Mouse (Mus musculus): ENCODE measurements at regions not wholly inside any gene's neighbourhood (a gene's known extent, or its start where the extent isn't known, plus 50 kb on each side); places are given as distances from the start of the nearest gene placed in this dataset.
"Not testable (repeated sequence)": the region's sequence is repeated elsewhere in the genome, so short reads cannot be mapped to it uniquely, and the experiment has no call there.

DNA sequence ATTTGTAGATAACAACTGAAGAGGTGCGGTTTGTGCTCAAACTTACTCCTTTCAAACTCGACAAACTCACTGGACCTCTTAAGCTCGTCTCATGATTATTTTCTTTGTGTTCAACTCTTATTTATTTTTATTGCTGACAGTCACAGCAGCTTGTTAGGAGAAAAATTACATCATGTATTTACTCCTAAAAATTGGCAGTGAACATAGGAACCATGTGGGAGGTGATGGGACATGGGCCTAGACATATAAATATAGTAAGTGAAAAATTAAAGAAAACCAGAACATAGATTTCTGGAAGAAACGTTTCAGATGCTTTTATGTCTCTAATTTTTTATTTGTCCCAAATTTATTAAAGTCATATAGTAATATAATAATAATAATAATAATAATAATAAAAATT, 108.2 kb upstream of the Mpdz start:
- ATAC-seq: no peak
- Histone ChIP-seq H3K36me3 (ENCODE audit: poor library complexity, severe bottlenecking) (no peaks in the 10 kb centered on the region), H3K4me1 (no peaks in the 10 kb centered on the region), H3K27me3 (no peaks in the 10 kb centered on the region), H3K4me2 (no peak overlapping the region), H3K4me3 (no peak overlapping the region), H3K9ac (no peak overlapping the region), H3K27ac (no peak overlapping the region), H3K9me3 (replicated peaks) (no peaks in the 10 kb centered on the region)
- whole genome bisulfite sequencing: 80% methylated on average over 4 of the region's 4 CpGs

DNA sequence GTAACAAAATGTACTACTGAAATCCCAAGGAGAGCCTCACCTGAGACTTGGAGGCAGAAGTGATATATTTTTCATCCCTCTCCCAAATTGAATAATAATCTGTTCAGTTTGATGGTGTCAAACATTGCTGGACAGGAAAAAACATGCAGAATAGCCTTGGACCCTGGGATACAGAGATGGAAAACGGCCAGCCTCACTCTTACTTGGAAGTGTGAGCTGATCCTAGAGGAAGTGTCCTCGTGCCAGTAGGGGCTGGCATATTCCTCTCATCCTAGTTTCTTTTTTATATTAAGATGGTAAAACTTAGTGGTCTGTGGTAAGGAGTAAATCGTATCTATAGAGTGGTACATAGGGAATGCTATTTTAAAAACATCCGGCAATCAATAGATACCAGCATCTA, 107.6 kb upstream of the Mpdz start:
- Histone ChIP-seq H3K27ac (no peak overlapping the region), H3K36me3 (ENCODE audit: poor library complexity, severe bottlenecking) (no peaks in the 10 kb centered on the region), H3K9me3 (replicated peaks) (no peaks in the 10 kb centered on the region), H3K4me2 (no peak overlapping the region), H3K4me1 (no peaks in the 10 kb centered on the region), H3K27me3 (no peaks in the 10 kb centered on the region), H3K4me3 (no peak overlapping the region), H3K9ac (no peak overlapping the region)
- no peak for ATAC-seq
- 88% methylated on average over 4 of the region's 4 CpGs for WGBS

DNA sequence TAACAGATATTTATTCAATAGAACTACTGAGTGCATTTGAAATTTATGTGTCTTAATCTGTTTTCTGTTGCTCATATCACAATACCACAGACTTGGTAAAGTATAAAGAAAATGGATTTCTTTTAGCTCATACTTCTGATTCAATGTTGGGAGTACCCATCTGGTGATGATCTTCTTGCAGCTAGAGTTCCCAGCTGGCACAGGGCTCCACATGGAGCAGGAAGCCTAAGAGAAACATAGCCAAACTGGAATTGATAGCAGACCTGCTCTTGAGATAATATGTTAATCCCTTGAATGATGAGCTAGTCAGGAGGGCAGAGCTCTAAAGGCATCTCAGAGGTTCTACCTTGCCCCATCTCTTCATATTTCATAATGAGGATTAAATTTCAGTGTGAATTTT, 97.9 kb upstream of the Mpdz start:
- Histone ChIP-seq H3K4me2 (no peak overlapping the region), H3K4me1 (no peaks in the 10 kb centered on the region), H3K27ac (no peak overlapping the region), H3K27me3 (no peaks in the 10 kb centered on the region), H3K36me3 (ENCODE audit: poor library complexity, severe bottlenecking) (no peaks in the 10 kb centered on the region), H3K9ac (no peak overlapping the region), H3K4me3 (no peak overlapping the region), H3K9me3 (replicated peaks) (no peaks in the 10 kb centered on the region)
- ATAC-seq: no peak

DNA sequence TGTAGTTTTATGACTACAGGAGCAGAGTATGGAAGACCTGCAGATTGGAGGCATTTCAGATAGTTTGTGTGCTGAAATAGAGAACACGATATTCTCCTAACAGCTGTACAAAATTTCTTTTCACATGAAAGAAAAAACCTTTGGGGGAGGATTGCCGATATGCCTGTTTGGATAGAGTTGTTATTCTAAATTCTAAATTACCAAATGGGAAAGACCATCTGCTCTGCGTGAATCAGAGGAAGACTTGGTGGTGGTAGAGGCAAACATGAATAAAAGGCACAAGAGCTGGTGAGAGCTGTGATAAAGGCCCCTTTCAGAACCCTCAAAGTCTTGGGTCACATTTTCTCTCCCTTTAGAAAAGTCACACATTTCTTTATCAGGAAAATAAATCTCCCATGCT, 96.9 kb upstream of the Mpdz start:
- Histone ChIP-seq H3K36me3 (ENCODE audit: poor library complexity, severe bottlenecking) (no peaks in the 10 kb centered on the region), H3K27me3 (no peaks in the 10 kb centered on the region), H3K9ac (no peak overlapping the region), H3K4me1 (no peaks in the 10 kb centered on the region), H3K9me3 (replicated peaks) (no peaks in the 10 kb centered on the region), H3K4me3 (no peak overlapping the region), H3K4me2 (no peak overlapping the region), H3K27ac (no peak overlapping the region)
- WGBS: 70% methylated on average over 3 of the region's 3 CpGs
- no peak for ATAC-seq

DNA sequence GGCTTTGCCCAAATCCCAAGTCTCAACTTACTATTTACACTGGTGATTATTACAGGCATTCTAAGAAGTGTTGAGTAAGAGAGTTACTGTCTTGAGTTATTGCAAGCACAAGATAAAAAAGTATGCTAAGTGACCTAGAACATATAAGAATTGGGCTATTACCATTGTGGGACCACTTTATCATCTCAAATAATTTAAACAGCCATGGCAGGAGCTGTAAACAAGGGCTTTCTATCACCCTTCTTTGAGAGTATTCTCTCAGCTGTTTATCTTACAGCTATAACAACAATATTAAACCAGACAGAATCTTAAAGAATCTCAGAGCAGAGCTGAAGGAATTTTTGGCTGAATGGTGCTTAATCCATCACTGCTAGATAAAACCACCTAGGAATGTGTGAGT, 94.2 kb upstream of the Mpdz start:
- Histone ChIP-seq H3K4me2 (no peak overlapping the region), H3K9me3 (replicated peaks) (no peaks in the 10 kb centered on the region), H3K27ac (no peak overlapping the region), H3K4me3 (no peak overlapping the region), H3K4me1 (no peaks in the 10 kb centered on the region), H3K27me3 (no peaks in the 10 kb centered on the region), H3K36me3 (ENCODE audit: poor library complexity, severe bottlenecking) (no peaks in the 10 kb centered on the region), H3K9ac (no peak overlapping the region)
- ATAC-seq: no peak

- no peak overlapping the region for H3K4me3 ChIP-seq
- no peak overlapping the region for H3K9ac ChIP-seq
- WGBS: 91% methylated on average over 2 of the region's 2 CpGs
- H3K36me3 ChIP-seq (ENCODE audit: poor library complexity, severe bottlenecking): no peaks in the 10 kb centered on the region
- H3K4me1 ChIP-seq: no peaks in the 10 kb centered on the region
- H3K4me2 ChIP-seq: no peak overlapping the region
- H3K27me3 ChIP-seq: no peaks in the 10 kb centered on the region
- no peaks in the 10 kb centered on the region for H3K9me3 ChIP-seq (replicated peaks)
- no peak overlapping the region for H3K27ac ChIP-seq
- no peak for ATAC-seq
Observed at GRCm38 (mm10) chr4:81530546-81530945, 87.9 kb upstream of the Mpdz start.

GRCm38 (mm10) chr4:81519151-81519550, 76.5 kb upstream of the Mpdz start:
- 91% methylated on average over 2 of the region's 2 CpGs for WGBS

GRCm38 (mm10) chr4:81514547-81514946, 71.9 kb upstream of the Mpdz start:
- H3K27ac ChIP-seq: no peak overlapping the region
- H3K4me1 ChIP-seq: no peaks in the 10 kb centered on the region
- no peaks in the 10 kb centered on the region for H3K27me3 ChIP-seq
- no peak overlapping the region for H3K4me2 ChIP-seq
- H3K9me3 ChIP-seq (replicated peaks): no peaks in the 10 kb centered on the region
- H3K4me3 ChIP-seq: no peak overlapping the region
- WGBS: 95% methylated on average over 4 of the region's 4 CpGs
- H3K9ac ChIP-seq: no peak overlapping the region
- ATAC-seq: no peak
- no peaks in the 10 kb centered on the region for H3K36me3 ChIP-seq (ENCODE audit: poor library complexity, severe bottlenecking)

More at GRCm38 (mm10) chr4:81519151-81519550, 76.5 kb upstream of the Mpdz start:
- not testable (repeated sequence) for H3K4me2 ChIP-seq; H3K9ac ChIP-seq; ATAC-seq; H3K36me3 ChIP-seq (ENCODE audit: poor library complexity, severe bottlenecking); H3K27ac ChIP-seq; H3K9me3 ChIP-seq (replicated peaks); H3K27me3 ChIP-seq; H3K4me3 ChIP-seq; H3K4me1 ChIP-seq

DNA sequence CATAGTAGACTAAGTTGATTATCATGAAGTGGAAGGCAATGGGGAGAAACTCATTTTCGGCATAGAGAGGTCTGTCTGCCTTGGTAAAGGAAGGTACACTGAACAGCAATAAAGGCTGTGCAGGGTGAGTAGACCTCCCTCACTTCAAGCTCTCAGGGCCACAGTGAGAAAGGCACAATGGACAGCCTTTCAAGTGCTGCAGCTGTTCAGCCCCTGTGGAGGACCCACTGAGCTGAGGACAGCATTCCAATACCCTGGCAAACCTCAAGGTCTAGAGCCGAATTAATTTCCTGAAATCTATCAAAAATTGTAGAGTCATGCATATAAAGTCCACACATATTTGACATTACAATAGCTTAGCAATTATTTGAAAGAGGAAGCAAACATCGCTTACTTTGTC, 69.8 kb upstream of the Mpdz start:
- no peaks in the 10 kb centered on the region for H3K4me1 ChIP-seq
- no peaks in the 10 kb centered on the region for H3K9me3 ChIP-seq (replicated peaks)
- no peak overlapping the region for H3K9ac ChIP-seq
- no peak overlapping the region for H3K4me3 ChIP-seq
- ATAC-seq: no peak
- WGBS: 42% methylated on average over 3 of the region's 3 CpGs
- no peak overlapping the region for H3K27ac ChIP-seq
- no peak overlapping the region for H3K4me2 ChIP-seq
- H3K27me3 ChIP-seq: no peaks in the 10 kb centered on the region
- no peaks in the 10 kb centered on the region for H3K36me3 ChIP-seq (ENCODE audit: poor library complexity, severe bottlenecking)

DNA sequence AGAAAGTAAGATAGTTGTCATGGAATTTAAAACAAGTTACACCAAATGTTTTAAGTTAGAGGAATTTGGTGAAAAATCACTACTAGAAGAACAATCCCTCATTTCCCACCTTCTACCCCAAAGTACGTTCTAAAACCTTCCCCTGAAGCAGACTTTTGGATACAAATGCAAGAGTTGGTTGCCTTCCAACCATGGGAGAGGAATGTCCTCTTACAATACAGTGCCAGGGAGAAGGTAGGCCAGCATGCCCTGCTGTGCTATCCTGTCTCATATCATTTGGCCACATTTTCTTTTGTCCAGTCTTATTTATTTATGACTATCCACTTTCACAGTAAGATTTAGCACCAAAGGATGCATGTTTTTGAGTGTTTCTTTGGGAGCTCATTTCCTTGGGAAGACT, 66.2 kb upstream of the Mpdz start:
- H3K4me3 ChIP-seq: no peak overlapping the region
- ATAC-seq: no peak
- no peaks in the 10 kb centered on the region for H3K9me3 ChIP-seq (replicated peaks)
- WGBS: 90% methylated on average over 1 of the region's 1 CpGs
- H3K4me1 ChIP-seq: no peaks in the 10 kb centered on the region
- no peaks in the 10 kb centered on the region for H3K36me3 ChIP-seq (ENCODE audit: poor library complexity, severe bottlenecking)
- no peak overlapping the region for H3K9ac ChIP-seq
- no peaks in the 10 kb centered on the region for H3K27me3 ChIP-seq
- no peak overlapping the region for H3K4me2 ChIP-seq
- no peak overlapping the region for H3K27ac ChIP-seq

- Histone ChIP-seq H3K4me3 (no peak overlapping the region), H3K27ac (no peak overlapping the region), H3K9ac (no peak overlapping the region), H3K4me2 (no peak overlapping the region), H3K4me1 (no peaks in the 10 kb centered on the region), H3K36me3 (ENCODE audit: poor library complexity, severe bottlenecking) (no peaks in the 10 kb centered on the region), H3K9me3 (replicated peaks) (no peaks in the 10 kb centered on the region), H3K27me3 (no peaks in the 10 kb centered on the region)
- 95% methylated on average over 5 of the region's 5 CpGs for WGBS
- ATAC-seq: no peak
Observed at GRCm38 (mm10) chr4:81506841-81507240, 64.2 kb upstream of the Mpdz start.

DNA sequence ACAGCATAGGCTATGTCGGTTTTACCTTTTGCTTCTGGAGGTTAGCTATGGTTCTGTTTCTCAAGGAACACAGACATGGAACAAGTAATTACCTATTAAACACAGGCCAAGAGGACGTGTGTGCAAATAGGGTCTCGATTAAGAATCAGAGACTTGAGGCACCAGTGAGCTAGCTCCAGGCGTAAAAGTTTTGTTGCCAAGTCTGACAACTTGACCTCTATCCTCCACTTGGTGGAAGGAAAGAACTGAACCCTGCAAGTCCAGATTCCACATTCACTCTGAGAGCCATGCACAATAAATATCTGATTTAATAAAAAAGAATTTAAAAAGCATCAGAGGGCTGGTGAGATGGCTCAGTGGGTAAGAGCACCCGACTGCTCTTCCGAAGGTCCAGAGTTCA, 63.7 kb upstream of the Mpdz start:
- no peaks in the 10 kb centered on the region for H3K4me1 ChIP-seq
- no peak overlapping the region for H3K4me3 ChIP-seq
- ATAC-seq: no peak
- H3K9me3 ChIP-seq (replicated peaks): no peaks in the 10 kb centered on the region
- 93% methylated on average over 6 of the region's 6 CpGs for WGBS
- H3K27me3 ChIP-seq: no peaks in the 10 kb centered on the region
- H3K36me3 ChIP-seq (ENCODE audit: poor library complexity, severe bottlenecking): no peaks in the 10 kb centered on the region
- no peak overlapping the region for H3K27ac ChIP-seq
- no peak overlapping the region for H3K9ac ChIP-seq
- no peak overlapping the region for H3K4me2 ChIP-seq

DNA sequence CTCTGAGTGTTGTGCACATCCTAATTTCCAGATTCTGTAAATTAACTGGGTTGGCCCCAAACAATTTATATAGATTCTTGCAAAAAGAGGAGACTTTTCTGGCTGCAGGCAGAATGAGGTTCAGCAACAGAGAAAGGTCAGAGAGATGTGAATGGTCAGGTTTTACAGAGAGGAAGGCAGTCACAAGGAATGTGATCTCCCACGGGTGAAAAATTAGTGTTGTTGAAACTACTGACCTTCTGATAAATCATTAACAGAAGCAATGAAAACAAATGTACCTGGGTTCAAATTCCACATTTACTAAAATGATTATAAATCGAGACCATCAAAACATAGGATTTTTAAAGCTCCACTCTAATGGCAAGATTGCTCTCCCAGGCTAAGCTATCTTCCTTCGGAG, 62.5 kb upstream of the Mpdz start:
- no peak for ATAC-seq
- H3K9ac ChIP-seq: no peak overlapping the region
- H3K27ac ChIP-seq: no peak overlapping the region
- WGBS: 63% methylated on average over 3 of the region's 3 CpGs
- no peaks in the 10 kb centered on the region for H3K4me1 ChIP-seq
- no peak overlapping the region for H3K4me3 ChIP-seq
- no peaks in the 10 kb centered on the region for H3K9me3 ChIP-seq (replicated peaks)
- no peaks in the 10 kb centered on the region for H3K27me3 ChIP-seq
- no peak overlapping the region for H3K4me2 ChIP-seq
- H3K36me3 ChIP-seq (ENCODE audit: poor library complexity, severe bottlenecking): no peaks in the 10 kb centered on the region

DNA sequence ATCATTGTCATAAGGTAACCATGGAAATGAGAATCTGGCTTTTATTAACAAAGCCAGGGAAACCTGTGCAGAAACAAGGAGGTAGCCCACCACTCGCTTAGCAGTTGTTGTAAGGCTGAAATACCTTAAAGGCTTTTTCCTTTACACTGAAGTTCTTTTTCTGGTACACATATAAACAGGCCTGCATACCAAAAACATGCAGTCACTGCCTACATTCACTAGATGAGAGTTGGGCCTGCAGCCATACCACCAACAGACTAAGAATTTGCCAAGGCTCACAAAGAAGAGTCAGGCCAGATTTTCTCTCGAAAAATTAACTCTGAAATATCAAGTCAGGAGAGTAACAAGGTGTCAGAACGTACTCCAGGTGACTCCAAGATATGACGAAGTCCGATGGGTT, 61.3 kb upstream of the Mpdz start:
- 79% methylated on average over 5 of the region's 5 CpGs for WGBS
- no peaks in the 10 kb centered on the region for H3K36me3 ChIP-seq (ENCODE audit: poor library complexity, severe bottlenecking)

More for the DNA sequence above, 61.3 kb upstream of the Mpdz start:
- no peak for ATAC-seq
- Histone ChIP-seq H3K4me3 (no peak overlapping the region), H3K4me1 (no peaks in the 10 kb centered on the region), H3K27me3 (no peaks in the 10 kb centered on the region), H3K4me2 (no peak overlapping the region), H3K9ac (no peak overlapping the region), H3K9me3 (replicated peaks) (no peaks in the 10 kb centered on the region), H3K27ac (no peak overlapping the region)

Measured in forebrain, embryonic 13.5 days (tissue).